Mouse (Mus musculus): Measurements from ENCODE around the gene Piezo1.

Gene Piezo1

GRCm38 (mm10) chr8:122569996-122570395 is 18.9 kb upstream of the Piezo1 start:
- in situ Hi-C loops (cut with MboI) = no loop called here

DNA sequence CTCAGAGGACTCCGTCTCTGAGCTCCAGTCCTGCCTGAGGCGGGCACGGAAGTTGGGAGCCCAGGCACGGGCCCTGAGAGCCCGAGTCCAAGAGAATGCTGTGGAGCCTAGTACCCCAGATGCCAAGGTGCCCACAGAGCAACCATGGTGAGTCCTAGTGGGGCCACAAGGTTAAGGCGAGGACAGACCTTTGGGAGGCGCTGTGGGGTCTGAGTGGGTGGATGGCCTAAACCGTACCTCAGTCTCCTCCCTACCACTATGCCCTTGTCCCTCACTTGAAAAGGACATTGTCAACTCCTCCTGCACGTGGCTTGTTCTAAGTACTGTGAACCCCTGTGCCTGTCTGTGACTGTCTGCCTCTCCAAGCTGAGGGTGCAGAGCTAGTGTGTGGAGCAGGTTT is 18.2 kb upstream of the Piezo1 start:
- in situ Hi-C loops (cut with MboI) = no loop called here

DNA sequence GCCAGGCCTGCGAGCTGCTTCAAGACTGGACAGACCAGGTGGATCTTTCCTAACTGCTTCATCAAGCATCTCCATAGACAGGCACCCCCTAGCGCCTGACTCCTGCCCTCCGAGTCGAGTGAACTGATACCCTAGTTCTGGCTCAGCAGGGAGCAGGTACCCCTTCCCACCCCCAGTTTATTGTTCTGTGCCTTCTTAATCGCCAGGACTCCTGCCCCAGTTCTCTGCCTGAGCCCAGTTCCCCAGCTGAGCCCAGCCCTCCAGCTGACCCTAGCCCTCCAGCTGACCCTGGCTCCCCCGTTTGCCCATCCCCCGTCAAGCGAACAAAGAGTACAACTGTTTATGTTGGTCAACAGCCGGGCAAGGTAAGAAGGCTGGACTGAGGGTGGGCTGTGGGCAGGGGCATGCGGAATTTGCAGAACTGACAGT is 17.8 kb upstream of the Piezo1 start:
- in situ Hi-C loops (cut with MboI) = no loop called here

- in situ Hi-C loops (cut with MboI) = no loop called here
These were observed 17.0 kb upstream of the Piezo1 start for GRCm38 (mm10) chr8:122568109-122568504.

GRCm38 (mm10) chr8:122567361-122568108 is 16.4 kb upstream of the Piezo1 start, which contains the start of gene Cdt1:
Cdt1 (plus strand) TSS chr8:122568015.
- in situ Hi-C loops (cut with MboI) = no loop called here

GRCm38 (mm10) chr8:122566766-122567165 is 15.6 kb upstream of the Piezo1 start:
- in situ Hi-C loops (cut with MboI) = no loop called here

GRCm38 (mm10) chr8:122564363-122565352 is 13.5 kb upstream of the Piezo1 start:
- in situ Hi-C loops (cut with MboI) = no loop called here

DNA sequence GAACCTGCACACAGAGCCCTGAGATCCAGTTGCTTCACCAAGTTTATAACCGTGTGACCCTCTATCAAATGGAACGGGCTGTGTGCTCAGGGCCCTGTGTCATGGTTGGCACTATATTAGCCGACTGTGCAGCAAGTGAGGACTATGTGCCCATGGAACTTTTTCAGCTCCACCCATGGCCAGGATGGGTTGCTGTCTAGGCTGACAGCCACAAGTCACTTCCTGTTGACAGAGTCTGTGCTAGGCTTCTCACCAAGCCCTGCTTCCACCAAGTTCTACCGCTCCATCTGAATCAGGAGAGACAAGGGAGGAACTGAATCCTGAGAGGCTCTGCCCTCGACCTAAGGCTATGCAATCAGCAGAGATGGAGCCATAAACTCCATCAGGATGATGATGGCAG is 10.1 kb upstream of the Piezo1 start:
- in situ Hi-C loops (cut with MboI) = no loop called here

DNA sequence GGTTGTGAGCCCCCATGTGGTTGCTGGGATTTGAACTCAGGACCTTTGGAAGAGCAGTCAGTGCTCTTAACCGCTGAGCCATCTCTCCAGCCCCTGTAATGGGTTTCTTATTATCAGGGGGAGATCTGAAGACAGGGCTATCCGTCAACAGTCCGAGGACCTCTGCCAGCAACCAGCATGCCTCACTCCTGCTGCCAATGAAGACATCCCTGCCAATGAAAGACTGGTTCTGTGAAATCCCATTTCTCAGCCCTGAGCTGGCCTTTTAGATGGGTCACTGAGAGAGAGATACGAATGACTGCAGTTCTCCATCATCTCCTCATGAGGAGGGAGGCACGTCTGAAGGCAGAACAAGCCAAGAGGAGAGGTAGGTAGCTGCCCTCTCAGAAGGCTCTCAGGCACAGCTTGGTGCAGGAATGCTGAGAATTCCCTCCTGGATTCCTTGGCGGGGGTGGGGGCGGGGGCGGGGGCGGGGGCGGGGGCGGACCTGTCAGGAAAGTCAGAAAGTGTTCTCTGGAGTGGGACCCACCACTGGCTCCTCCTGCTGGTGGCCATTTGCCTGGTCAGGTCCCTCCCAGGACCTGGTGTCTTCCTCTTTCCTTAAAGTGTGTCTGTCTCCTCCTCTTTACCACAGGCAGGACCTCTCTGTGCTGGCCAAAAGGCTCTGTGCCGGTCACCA is 7.7 kb upstream of the Piezo1 start:
- in situ Hi-C loops (cut with MboI) = no loop called here

- in situ Hi-C loops (cut with MboI) = no loop called here
These were observed 6.3 kb upstream of the Piezo1 start for GRCm38 (mm10) chr8:122557248-122558038.

- in situ Hi-C loops (cut with MboI) = no loop called here
These were observed 5.2 kb upstream of the Piezo1 start for GRCm38 (mm10) chr8:122556030-122557009.

GRCm38 (mm10) chr8:122554786-122555185 is 3.7 kb upstream of the Piezo1 start:
- in situ Hi-C loops (cut with MboI) = no loop called here

GRCm38 (mm10) chr8:122550995-122551264 is 199 bp downstream of the Piezo1 start:
- in situ Hi-C loops (cut with MboI) = no loop called here

DNA sequence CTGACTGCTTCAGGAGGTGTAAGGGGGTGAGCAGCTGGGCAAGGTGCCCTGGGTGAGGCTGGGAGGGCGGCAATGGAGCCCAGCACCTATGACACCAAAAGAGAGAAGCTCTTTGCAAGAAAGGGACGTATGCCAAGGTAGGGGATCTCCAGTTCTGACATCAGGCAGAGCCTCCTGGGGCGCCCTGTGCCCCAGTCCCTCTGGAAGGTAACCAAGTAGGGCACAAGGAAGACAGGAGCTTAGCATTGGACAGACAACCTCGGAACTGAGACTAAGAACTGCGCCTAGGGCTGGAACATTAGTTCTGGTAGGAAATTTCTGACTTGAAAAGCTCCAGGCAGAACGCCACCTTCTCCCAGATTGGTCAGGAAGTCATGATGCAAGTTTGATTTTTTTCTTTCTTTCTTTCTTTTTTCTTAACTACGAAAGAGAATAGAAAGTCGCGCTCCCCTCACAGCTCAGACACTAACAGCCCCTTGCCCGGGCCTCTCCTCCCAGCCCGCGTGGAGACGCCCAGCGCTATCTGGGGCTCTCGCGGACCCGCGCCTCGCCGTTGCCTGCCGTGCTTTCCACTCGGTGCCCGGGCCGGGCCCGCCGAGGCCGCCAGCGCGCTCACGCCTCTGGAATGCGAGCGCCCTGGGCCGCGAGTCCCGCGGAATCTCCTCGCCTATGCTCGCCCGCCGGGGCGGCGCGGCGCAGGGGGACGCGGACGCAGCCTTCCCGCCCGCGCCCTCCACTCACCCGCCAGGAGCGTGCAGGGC is 715 bp downstream of the Piezo1 start:
- in situ Hi-C loops (cut with MboI) = no loop called here

GRCm38 (mm10) chr8:122548891-122549439 is 2.2 kb downstream of the Piezo1 start:
- in situ Hi-C loops (cut with MboI) = loop anchor here (5.0 kb wide), 1 partner anchor 47 kb away; no protein-coding TSS in a partner anchor

GRCm38 (mm10) chr8:122548331-122548730 is 2.8 kb downstream of the Piezo1 start:
- in situ Hi-C loops (cut with MboI) = loop anchor here (5.0 kb wide), 1 partner anchor 46 kb away; no protein-coding TSS in a partner anchor

GRCm38 (mm10) chr8:122547815-122548214 is 3.3 kb downstream of the Piezo1 start:
- in situ Hi-C loops (cut with MboI) = loop anchor here (5.0 kb wide), 1 partner anchor 46 kb away; no protein-coding TSS in a partner anchor

GRCm38 (mm10) chr8:122546811-122547453 is 4.2 kb downstream of the Piezo1 start:
- in situ Hi-C loops (cut with MboI) = loop anchor here (5.0 kb wide), 1 partner anchor 45 kb away; no protein-coding TSS in a partner anchor
